Mouse (Mus musculus) thymus, adult 2 months (tissue): ENCODE measurements around the gene Zkscan4.

Experiments used
- CTCF ChIP-seq: fragments of 200-500 bp; IDR thresholded peaks from 2 replicates; pipeline ENCODE4 v1.5.1; 2012; ENCODE audit warnings: mild to moderate bottlenecking, control low read depth, low read length, moderate library complexity, borderline replicate concordance; ENCODE audit not compliant: control insufficient read depth, poor library complexity, insufficient read depth; ENCODE audit errors: extremely low read depth
- POLR2A ChIP-seq: fragments of 200-500 bp; IDR thresholded peaks from 2 replicates; pipeline ENCODE4 v1.6.1; 2012; ENCODE audit warnings: mild to moderate bottlenecking, low read length, control low read depth, moderate library complexity; ENCODE audit not compliant: control insufficient read depth, poor library complexity, insufficient read depth; ENCODE audit errors: extremely low read depth

DNA sequence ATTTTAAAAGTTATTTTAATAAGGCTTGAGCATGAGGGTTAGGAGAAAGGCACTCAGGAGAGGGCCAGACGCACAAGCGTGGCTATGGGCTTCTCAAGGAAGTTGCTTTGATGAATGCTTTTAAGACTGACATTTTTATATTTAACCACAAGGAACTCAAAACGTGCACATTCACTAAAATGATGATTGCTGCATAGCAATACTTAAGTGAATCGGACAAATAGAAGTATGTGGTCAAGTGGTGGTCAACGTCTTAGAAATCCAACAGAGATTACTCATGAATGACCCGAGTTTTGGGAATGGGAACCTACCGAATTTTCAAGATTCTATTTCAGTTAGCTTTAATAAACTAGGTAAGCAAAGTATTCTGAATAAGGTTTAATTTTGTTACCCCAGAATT is 51.4 kb downstream of the Zkscan4 start:
- TF ChIP-seq POLR2A = no peak
- TF ChIP-seq CTCF = no peak
